Mouse (Mus musculus) liver, adult 2 months (tissue): ENCODE results near the gene Agbl1.

ENCODE experiments used
- CTCF ChIP-seq: fragments of 200-500 bp; IDR thresholded peaks from 2 replicates; pipeline ENCODE4 v1.5.1; 2011; ENCODE audit warnings: low read depth, low read length, control low read depth
- POLR2A ChIP-seq: fragments of 200-500 bp; IDR thresholded peaks from 2 replicates; pipeline ENCODE4 v1.6.1; 2011; ENCODE audit warnings: low read length, control low read depth; ENCODE audit not compliant: insufficient read depth; ENCODE audit errors: extremely low read depth

DNA sequence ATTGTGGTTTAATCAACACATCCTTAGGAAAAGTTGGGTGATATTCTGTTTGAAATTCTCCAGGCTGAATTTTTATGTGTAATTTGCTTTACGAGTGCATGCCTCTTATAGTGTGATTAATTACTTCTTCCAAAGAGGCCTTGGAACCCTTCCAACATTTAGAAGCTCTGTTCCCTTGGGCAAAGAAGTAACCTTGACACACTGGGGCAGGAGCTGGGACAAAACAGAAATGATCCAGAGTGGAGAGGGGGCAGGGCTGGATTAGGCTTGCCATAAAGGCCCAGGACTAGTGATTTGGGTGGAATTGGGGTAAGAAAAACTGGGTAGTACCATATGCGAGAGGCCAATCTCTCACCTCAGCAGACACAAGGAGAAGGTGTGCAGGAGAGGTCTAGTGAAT, 316.8 kb downstream of the Agbl1 start:
- TF ChIP-seq CTCF (no peak), POLR2A (no peak)
